Mouse (Mus musculus) thymus, adult 2 months (tissue): ENCODE measurements at regions not wholly inside any gene's neighbourhood (a gene's known extent, or its start where the extent isn't known, plus 50 kb on each side); places are given as distances from the start of the nearest gene placed in this dataset.

ENCODE experiments used
- CTCF ChIP-seq: fragments of 200-500 bp; IDR thresholded peaks from 2 replicates; pipeline ENCODE4 v1.5.1; 2012; ENCODE audit warnings: mild to moderate bottlenecking, control low read depth, low read length, moderate library complexity, borderline replicate concordance; ENCODE audit not compliant: control insufficient read depth, poor library complexity, insufficient read depth; ENCODE audit errors: extremely low read depth
- POLR2A ChIP-seq: fragments of 200-500 bp; IDR thresholded peaks from 2 replicates; pipeline ENCODE4 v1.6.1; 2012; ENCODE audit warnings: mild to moderate bottlenecking, low read length, control low read depth, moderate library complexity; ENCODE audit not compliant: control insufficient read depth, poor library complexity, insufficient read depth; ENCODE audit errors: extremely low read depth

DNA sequence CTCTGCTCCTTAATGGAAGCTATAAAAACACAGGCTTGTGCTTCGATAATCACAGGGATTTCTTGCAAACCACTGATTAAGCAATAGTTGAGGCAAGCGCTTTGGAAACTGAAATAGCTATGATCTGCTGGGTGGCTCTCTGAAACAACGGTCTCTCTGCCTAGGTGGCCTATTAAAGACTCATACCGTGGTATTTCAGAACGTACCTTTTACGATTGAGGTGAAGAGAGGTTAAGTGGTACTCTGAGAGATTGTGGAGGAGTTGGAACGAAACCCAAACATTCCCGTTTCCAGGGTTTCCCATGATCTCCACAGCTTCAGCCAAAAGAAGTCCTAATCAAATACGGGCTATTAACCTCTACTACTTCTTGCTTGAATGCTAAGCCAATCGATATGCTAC is 212.2 kb downstream of the Actr3 start:
- TF ChIP-seq CTCF (no peak), POLR2A (no peak)
